Mouse (Mus musculus): Measurements from ENCODE around the gene Selenos. TPM values are rescaled to one million over a fixed set of nuclear protein-coding genes. Genes with fewer than 3 reads are reported as not detected.

Selenos gene
- total and polyA plus RNA-seq, 3 experiments, result 30.0 to 51.9 (median 51.6) TPM

DNA sequence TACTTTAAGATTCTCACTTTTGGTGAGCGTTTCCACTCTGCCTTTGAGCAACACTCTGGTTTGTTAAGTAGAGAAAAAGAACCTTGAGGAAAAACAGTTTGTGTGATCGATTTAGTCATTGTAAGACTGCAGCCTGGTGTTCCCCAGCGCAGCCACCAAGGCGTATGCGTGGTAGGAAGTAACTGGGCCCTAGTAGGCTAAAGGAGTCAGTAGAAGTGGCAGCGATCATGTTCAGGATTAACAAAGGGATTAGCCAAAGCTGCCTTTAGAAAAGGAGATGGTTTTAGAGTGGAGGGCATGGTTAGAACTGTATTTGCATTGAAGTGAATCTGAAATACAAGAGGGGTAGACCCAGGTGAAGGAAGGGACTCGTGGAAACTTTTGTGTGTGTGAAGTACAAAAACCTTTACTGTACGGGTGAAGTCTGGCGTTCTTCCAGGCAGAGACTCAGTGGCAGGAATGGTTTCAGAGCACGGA, 31.2 kb downstream of the Selenos start:
- peaks cover 74% of the 10 kb centered on the region for H3K4me1 ChIP-seq (ENCODE audit: insufficient read depth, low read depth, low read length)

DNA sequence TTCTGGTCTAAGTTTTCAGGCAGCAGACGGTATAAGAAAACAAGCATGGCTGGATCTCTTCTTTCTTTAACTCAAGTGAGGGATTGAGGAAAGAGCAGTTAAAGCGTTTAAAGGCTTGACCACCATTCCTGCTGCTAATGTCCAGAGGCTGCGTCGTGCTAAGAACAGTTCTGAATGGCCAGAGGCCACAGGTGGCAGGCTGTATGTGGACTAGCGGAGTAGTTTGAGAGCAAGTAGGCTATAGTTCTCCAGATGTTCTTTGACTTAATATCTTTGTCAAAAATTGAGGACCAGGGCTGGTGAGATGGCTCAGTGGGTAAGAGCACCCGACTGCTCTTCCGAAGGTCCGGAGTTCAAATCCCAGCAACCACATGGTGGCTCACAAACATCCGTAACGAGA, 31.8 kb downstream of the Selenos start:
- H3K36me3 ChIP-seq (replicated peaks), result peaks cover 13% of the 10 kb centered on the region
- ATAC-seq (ENCODE audit: extremely low read depth, insufficient number of reproducible peaks, low FRiP score, poor library complexity, severe bottlenecking) (no peak), DNase-seq (ENCODE audit: low spot score) (no peak)
- H3K9me3 ChIP-seq (replicated peaks), result no peaks in the 10 kb centered on the region
- peaks cover 79% of the 10 kb centered on the region for H3K4me1 ChIP-seq (ENCODE audit: insufficient read depth, low read depth, low read length)
- peaks cover 10% of the 10 kb centered on the region for H3K27me3 ChIP-seq (ENCODE audit: insufficient read depth, low read length)
- TF ChIP-seq GATA2 (IDR thresholded peaks at IDR 0.05; ENCODE audit: borderline replicate concordance, low read depth, low read length), result no peak
- no peak for TF ChIP-seq GATA1 (IDR thresholded peaks at IDR 0.05; ENCODE audit: borderline replicate concordance, low read length)
- no peak for TF ChIP-seq CTCF (IDR thresholded peaks at IDR 0.05; ENCODE audit: low read depth, low read length)
- no peak for TF ChIP-seq TAL1 (conservative IDR thresholded peaks at IDR 0.05; ENCODE audit: low read depth, low read length)
- TF ChIP-seq POLR2AphosphoS5 (IDR thresholded peaks at IDR 0.05; ENCODE audit: insufficient replicate concordance, low read depth, low read length), result no peak
- peak overlapping the region; percentile 84; the same call in 1 of the 2 replicates for H3K4me3 ChIP-seq (ENCODE audit: low read depth, low read length)

More for the DNA sequence above, 31.2 kb downstream of the Selenos start:
- H3K9me3 ChIP-seq (replicated peaks), result no peaks in the 10 kb centered on the region
- H3K36me3 ChIP-seq (replicated peaks), result peaks cover 11% of the 10 kb centered on the region
- H3K4me3 ChIP-seq (ENCODE audit: low read depth, low read length), result peak overlapping the region; percentile 84
- TF ChIP-seq GATA1 (IDR thresholded peaks at IDR 0.05; ENCODE audit: borderline replicate concordance, low read length), result no peak
- TF ChIP-seq GATA2 (IDR thresholded peaks at IDR 0.05; ENCODE audit: borderline replicate concordance, low read depth, low read length), result no peak
- TF ChIP-seq TAL1 (conservative IDR thresholded peaks at IDR 0.05; ENCODE audit: low read depth, low read length), result no peak
- TF ChIP-seq CTCF (IDR thresholded peaks at IDR 0.05; ENCODE audit: low read depth, low read length), result no peak
- TF ChIP-seq POLR2AphosphoS5 (IDR thresholded peaks at IDR 0.05; ENCODE audit: insufficient replicate concordance, low read depth, low read length), result no peak
- DNase-seq (ENCODE audit: low spot score) (no peak), ATAC-seq (ENCODE audit: extremely low read depth, insufficient number of reproducible peaks, low FRiP score, poor library complexity, severe bottlenecking) (no peak)
- H3K27me3 ChIP-seq (ENCODE audit: insufficient read depth, low read length), result peaks cover 12% of the 10 kb centered on the region

DNA sequence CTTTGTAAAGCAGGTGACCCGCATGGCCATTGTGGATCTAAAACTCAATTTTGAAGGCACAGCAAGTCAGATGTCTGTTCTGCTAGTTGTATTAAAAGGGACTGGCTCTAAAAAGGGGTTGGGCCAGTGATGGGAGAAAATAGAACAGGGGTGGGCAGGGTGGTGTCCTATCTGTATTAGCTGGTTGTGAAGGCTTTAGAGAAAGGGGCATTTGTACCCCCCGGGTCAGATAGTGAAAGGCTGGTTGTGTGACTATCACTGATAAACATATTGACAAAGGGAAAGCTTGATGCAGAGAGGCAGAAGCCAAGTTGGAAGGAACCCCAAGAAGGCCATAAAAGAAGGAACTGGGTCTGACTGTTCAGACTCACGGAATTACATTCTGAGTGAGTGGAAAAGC, 34.1 kb downstream of the Selenos start:
- Histone ChIP-seq H3K4me1 (ENCODE audit: insufficient read depth, low read depth, low read length) (peaks cover 86% of the 10 kb centered on the region), H3K36me3 (replicated peaks) (peaks cover 22% of the 10 kb centered on the region), H3K4me3 (ENCODE audit: low read depth, low read length) (no peak overlapping the region; the same call in 1 of the 2 replicates), H3K9me3 (replicated peaks) (no peaks in the 10 kb centered on the region), H3K27me3 (ENCODE audit: insufficient read depth, low read length) (no peaks in the 10 kb centered on the region; the same call in 1 of the 2 replicates)
- ATAC-seq (ENCODE audit: extremely low read depth, insufficient number of reproducible peaks, low FRiP score, poor library complexity, severe bottlenecking) (peak; percentile 17; the same call in 1 of the 2 replicates), DNase-seq (ENCODE audit: low spot score) (no peak)
- TF ChIP-seq CTCF (IDR thresholded peaks at IDR 0.05; ENCODE audit: low read depth, low read length), result no peak
- TF ChIP-seq TAL1 (conservative IDR thresholded peaks at IDR 0.05; ENCODE audit: low read depth, low read length), result peak; percentile 46

DNA sequence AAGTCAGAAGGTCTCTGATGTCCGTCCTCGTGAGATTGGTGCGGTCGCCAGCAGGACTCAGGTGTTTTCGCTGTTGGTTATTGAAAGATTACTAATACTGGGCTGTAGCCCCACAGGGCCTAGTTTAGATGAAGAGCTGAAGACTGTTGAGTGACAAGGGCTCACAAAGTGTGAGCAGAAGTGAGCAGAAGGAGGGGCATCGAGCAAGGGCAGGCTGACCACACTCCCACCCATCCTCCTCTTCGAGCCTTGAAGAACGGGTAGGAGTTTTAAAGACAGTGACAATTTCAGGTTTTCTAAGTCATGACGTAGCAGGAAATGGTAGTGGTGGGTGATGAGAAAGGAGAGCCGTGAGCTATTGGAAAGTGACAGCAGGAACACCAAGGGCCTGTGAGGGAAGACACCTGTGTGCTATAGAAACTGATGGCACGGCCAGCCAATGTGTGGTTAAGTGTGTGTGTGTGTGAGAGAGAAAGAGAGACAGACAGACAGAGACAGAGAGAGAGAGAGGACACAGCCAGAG, 36.4 kb downstream of the Selenos start:
- Histone ChIP-seq H3K27me3 (ENCODE audit: insufficient read depth, low read length) (no peaks in the 10 kb centered on the region), H3K36me3 (replicated peaks) (peaks cover 27% of the 10 kb centered on the region), H3K9me3 (replicated peaks) (no peaks in the 10 kb centered on the region), H3K4me1 (ENCODE audit: insufficient read depth, low read depth, low read length) (peaks cover 88% of the 10 kb centered on the region), H3K4me3 (ENCODE audit: low read depth, low read length) (no peak overlapping the region)
- ATAC-seq (ENCODE audit: extremely low read depth, insufficient number of reproducible peaks, low FRiP score, poor library complexity, severe bottlenecking), result no peak
- TF ChIP-seq TAL1 (conservative IDR thresholded peaks at IDR 0.05; ENCODE audit: low read depth, low read length), result no peak
- no peak for TF ChIP-seq GATA2 (IDR thresholded peaks at IDR 0.05; ENCODE audit: borderline replicate concordance, low read depth, low read length)
- no peak for TF ChIP-seq CTCF (IDR thresholded peaks at IDR 0.05; ENCODE audit: low read depth, low read length)
- no peak for TF ChIP-seq GATA1 (IDR thresholded peaks at IDR 0.05; ENCODE audit: borderline replicate concordance, low read length)
- TF ChIP-seq POLR2AphosphoS5 (IDR thresholded peaks at IDR 0.05; ENCODE audit: insufficient replicate concordance, low read depth, low read length), result no peak
- no peak for DNase-seq (ENCODE audit: low spot score)

DNA sequence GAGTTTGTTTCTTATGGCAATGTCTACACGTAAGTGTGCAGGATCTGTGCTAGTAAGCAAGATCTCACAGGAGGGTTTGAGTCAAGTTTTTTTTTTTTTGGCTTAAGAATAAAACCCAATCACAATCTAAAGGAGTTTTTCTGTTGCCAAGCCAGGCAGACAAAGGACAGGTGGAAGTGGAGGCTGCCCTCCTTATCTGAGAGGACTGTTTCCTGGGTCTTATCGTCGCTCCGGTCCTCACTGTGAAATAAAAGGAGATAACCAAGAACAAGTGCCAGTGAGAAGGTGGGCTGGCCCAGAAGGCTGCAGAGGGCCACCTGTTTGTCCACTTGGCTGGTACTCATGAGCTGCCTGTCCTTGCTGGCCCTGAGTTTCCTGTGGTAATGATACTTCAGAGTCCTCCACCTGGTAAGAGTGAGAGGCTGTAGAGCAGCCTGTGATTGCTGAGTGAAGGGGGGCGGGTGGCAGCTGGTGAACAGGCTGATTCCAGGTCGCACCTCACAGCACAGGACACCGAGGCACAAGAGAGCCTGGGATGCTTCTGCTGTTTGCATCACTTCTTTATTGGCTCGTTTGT, 37.5 kb downstream of the Selenos start:
- DNase-seq (ENCODE audit: low spot score) (no peak), ATAC-seq (ENCODE audit: extremely low read depth, insufficient number of reproducible peaks, low FRiP score, poor library complexity, severe bottlenecking) (peak; percentile 38; the same call in 1 of the 2 replicates)
- Histone ChIP-seq H3K27me3 (ENCODE audit: insufficient read depth, low read length) (no peaks in the 10 kb centered on the region), H3K4me1 (ENCODE audit: insufficient read depth, low read depth, low read length) (peaks cover 87% of the 10 kb centered on the region), H3K4me3 (ENCODE audit: low read depth, low read length) (peak overlapping the region; percentile 28; the same call in 1 of the 2 replicates), H3K9me3 (replicated peaks) (no peaks in the 10 kb centered on the region), H3K36me3 (replicated peaks) (peaks cover 29% of the 10 kb centered on the region)
- TF ChIP-seq CTCF (IDR thresholded peaks at IDR 0.05; ENCODE audit: low read depth, low read length), result no peak
- TF ChIP-seq TAL1 (conservative IDR thresholded peaks at IDR 0.05; ENCODE audit: low read depth, low read length), result no peak
- no peak for TF ChIP-seq GATA2 (IDR thresholded peaks at IDR 0.05; ENCODE audit: borderline replicate concordance, low read depth, low read length)
- TF ChIP-seq POLR2AphosphoS5 (IDR thresholded peaks at IDR 0.05; ENCODE audit: insufficient replicate concordance, low read depth, low read length), result no peak
- no peak for TF ChIP-seq GATA1 (IDR thresholded peaks at IDR 0.05; ENCODE audit: borderline replicate concordance, low read length)

DNA sequence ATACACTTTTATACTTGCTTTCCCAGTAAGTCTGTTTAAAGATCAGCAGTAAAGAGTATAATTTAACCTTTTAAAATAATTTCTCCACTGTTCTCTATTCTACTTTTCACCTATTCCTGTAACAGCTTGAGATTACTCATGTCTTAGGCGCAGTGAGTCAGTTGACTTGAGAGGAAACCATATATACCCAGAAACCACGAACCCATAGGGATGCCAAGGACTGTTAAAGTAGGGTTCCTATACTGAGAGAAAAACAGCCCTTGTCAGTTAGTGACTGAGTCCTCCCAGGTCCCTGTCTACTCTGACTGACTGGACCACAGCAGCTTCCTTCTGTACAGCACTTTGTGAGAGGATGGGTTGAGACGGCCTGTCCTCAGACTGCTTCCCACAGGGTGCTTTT, 38.6 kb downstream of the Selenos start:
- Histone ChIP-seq H3K36me3 (replicated peaks) (peaks cover 27% of the 10 kb centered on the region), H3K4me1 (ENCODE audit: insufficient read depth, low read depth, low read length) (peaks cover 80% of the 10 kb centered on the region), H3K4me3 (ENCODE audit: low read depth, low read length) (no peak overlapping the region), H3K9me3 (replicated peaks) (no peaks in the 10 kb centered on the region), H3K27me3 (ENCODE audit: insufficient read depth, low read length) (no peaks in the 10 kb centered on the region)
- TF ChIP-seq CTCF (IDR thresholded peaks at IDR 0.05; ENCODE audit: low read depth, low read length) (no peak), POLR2AphosphoS5 (IDR thresholded peaks at IDR 0.05; ENCODE audit: insufficient replicate concordance, low read depth, low read length) (no peak), GATA1 (IDR thresholded peaks at IDR 0.05; ENCODE audit: borderline replicate concordance, low read length) (no peak), TAL1 (conservative IDR thresholded peaks at IDR 0.05; ENCODE audit: low read depth, low read length) (no peak), GATA2 (IDR thresholded peaks at IDR 0.05; ENCODE audit: borderline replicate concordance, low read depth, low read length) (no peak)
- ATAC-seq (ENCODE audit: extremely low read depth, insufficient number of reproducible peaks, low FRiP score, poor library complexity, severe bottlenecking) (no peak), DNase-seq (ENCODE audit: low spot score) (no peak)

All from G1E (cell line).